Mouse (Mus musculus) heart, adult 18-20 months (tissue): Measurements from ENCODE around the gene Mad2l1bp. TPM values are rescaled to one million over a fixed set of nuclear protein-coding genes. Genes with fewer than 3 reads are reported as not detected.
A peak's percentile ranks its signal among the peaks of the same experiment; 100 is the strongest.

ENCODE experiments used
- DNase-seq, 2 experiments: peaks; one replicate each; pipeline ENCODE4 v3.0.0; 2021 to 2022; ENCODE audit warnings: mixed read lengths in 1 of 2
- long read RNA-seq, 2 experiments: library from polyadenylated mRNA; stranded (forward); transcript quantifications; one replicate each; pipeline ENCODE4 v2.0.0; 2021
- total RNA-seq, 2 experiments: library from RNA; stranded (reverse); gene quantifications; 2 replicates each; pipeline ENCODE4 v1.2.3; 2021

Mad2l1bp gene
- 10 to 100 TPM; 28.0 to 30.4 TPM for total RNA-seq
- long read RNA-seq, experiment 1, transcript Mad2l1bp-201 (3 exons, 1,272 nt): major isoform, 22 of 24 reads
- long read RNA-seq, experiment 1, partial matches to known transcripts: 1 of 24 reads
- long read RNA-seq, experiment 1, other reads (novel, unspliced or antisense): 1 of 24 reads
- long read RNA-seq, experiment 2, transcript Mad2l1bp-201 (3 exons, 1,272 nt): major isoform, 24 of 26 reads
- long read RNA-seq, experiment 2, partial matches to known transcripts: 1 of 26 reads
- long read RNA-seq, experiment 2, other reads (novel, unspliced or antisense): 1 of 26 reads

DNA sequence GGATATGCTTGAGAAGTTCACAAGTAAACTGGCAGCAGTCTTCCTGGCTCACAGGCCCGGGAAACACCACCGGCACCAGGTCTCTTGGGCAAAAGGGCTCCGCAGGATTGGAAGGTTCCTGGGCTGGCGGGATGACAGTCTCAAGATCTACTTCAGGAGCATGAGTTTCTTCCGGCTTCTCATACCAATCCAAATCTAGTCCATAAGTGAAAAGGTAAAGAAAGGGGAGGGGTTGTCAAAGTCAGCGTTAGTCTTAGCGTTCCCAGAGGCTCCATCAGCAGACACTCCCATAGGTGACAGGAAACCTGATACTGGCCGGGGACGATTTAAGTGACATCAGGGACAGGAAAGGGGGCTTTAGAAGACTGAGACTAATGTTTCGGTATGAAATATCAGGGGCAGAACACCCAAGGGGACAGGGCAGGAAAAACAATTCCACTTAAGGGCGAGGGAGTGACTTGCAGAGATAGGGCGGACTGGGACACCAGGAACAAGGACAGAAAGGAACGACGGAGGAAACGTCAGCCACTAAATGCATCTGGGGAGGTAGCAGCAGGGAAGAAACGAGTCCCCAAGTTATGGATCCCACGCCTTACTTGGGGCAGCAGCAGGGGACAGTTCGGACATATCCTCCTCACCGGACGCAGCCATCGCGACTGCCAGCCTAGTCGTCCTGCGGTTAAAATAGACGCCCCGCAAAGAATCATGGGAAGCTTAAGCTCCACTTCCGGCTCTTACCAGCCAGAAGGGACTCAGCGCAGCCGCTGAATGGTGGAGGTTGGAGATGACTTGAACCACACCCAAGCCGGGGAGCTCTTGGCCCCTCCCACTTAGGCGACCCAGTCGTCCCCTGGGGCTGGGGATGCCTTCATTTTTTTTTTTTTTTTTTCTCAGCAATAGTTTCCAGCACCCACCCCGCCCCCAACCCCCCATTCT is at the start of gene Mad2l1bp:
Mad2l1bp (minus strand) TSS at position 707 of the 936 bp plus-strand sequence.
- DNase-seq: peak; percentile 93 to 96

DNA sequence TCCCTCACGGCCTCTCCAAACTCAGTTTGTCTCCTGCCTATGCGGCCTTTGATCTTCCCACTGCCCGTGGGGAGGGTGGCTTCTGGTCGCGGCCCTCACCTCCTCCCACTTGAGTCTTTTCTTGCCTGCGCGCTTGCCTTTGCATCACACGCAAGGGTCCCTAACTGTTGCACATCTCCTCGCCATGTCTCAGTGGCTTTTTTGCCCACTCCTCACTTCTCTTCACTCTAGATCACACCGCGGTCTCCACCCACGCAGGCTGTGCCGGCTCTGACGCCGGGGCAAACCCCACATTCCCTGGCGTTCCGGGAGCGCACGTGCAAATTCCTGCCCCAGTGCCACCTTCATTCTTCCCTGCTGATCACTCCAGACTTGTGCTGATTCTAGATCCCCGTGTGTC is 49.7 kb upstream of the Mad2l1bp start:
- DNase-seq: no peak

DNA sequence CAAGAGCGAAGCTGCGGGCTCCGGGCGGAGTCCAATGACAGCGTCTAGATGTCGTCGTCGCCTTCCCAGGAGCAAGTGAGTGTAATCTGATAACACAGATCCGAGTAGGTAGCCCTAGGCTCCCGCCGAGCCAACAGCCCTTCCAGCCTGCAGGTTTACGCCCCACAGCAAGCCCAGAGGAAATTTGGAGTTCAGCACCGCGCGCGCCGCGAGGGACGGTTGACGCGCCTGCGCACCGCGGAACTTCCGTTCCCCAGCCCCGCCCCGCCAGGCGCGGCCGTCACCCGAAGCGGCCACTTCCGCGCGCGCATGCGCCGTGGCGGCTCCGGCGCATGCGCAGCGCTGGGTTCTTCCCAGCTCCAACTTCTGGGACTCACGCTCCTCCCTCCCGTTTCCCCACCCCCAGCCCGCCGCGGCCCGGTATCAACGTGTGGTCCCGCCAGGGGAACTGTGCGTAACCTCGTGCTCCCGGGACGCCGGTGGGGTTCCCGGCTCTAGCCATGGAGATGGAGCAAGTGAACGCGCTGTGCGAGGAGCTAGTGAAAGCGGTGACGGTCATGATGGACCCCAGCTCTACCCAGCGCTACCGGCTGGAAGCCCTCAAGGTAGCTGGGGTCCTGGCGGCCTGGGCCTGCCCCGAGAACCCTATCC is 49.2 kb upstream of the Mad2l1bp start, which contains the start of the genes Polh and Xpo5:
Polh (minus strand) TSS at position 225 of the 651 bp plus-strand sequence.
Xpo5 (plus strand) TSS at position 362 of the 651 bp plus-strand sequence.
- peak; percentile 93 to 95 for DNase-seq

DNA sequence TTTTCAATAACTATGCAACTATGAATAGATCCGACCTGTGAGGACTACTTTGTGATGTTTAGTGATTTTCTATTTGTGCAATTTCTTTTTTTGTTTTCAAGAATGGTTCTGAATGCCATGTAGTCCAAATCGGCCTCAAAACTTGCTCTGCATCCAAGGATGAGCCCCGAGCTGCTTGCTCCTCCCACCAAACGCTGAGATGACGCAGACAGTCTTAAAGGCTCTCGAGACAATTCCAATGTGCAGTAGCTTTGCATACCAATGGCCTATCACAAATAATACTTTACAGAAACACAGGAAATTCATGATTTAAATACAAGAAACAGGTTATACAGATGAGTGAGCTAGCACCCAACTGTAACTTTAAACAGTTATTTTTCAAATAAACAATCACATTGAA is 47.8 kb upstream of the Mad2l1bp start:
- no peak for DNase-seq

DNA sequence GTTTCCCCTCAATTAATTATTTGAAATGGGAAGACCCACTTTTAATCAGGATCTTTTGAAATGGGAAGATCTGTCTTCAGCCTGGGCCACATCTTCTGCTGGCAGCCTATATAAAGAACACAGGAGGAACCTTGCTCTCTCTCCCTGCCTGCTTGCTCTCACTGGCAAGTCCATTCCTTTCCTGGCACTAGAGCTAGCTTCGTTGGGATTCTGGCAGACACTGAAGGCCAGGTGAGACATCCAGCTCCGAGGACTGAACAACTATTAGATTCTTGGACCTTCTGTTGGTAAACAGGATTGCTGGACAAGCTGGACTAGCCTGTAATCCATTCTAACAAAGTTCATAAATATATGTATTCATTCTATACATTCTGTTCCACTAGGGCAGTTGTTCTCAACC is 35.5 kb upstream of the Mad2l1bp start:
- DNase-seq: no peak

DNA sequence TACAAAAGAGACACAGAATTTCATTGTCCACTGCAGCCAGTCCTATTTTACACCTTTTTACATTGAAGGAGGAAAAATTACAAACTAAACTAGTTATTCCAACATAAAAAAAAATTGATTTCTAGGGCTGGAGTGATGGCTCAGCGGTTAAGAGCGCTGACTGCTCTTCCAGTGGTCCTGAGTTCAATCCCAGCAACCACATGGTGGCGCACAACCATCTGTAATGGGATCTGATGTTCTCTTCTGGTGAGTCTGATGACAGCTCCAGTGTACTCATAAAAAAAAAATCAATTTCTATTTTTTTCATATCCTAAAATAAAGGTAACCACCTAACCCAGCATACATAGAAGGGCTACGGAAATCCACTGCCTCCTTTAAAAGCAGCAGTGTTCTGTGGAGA is 28.9 kb upstream of the Mad2l1bp start:
- peak in 1 of 2 experiments; percentile 12 for DNase-seq

DNA sequence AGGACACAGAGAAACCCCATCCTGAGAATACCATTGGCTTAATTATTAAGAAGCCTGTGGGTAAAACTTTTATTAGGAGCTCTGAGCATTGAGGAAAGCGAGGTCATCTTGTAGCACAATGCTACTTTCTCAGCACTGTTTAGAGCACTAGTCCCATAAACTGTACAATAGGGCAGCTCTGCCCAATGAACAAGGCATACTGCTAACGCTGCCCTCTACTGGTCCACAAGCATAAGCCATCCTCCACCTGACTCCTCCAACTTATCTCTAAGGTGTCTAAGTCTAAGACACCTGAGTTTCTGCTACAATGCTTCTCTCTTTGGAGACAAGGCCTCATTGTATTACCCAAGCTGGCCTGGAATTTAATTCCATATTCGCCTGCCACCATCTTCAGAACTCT is 17.2 kb upstream of the Mad2l1bp start:
- DNase-seq: no peak

DNA sequence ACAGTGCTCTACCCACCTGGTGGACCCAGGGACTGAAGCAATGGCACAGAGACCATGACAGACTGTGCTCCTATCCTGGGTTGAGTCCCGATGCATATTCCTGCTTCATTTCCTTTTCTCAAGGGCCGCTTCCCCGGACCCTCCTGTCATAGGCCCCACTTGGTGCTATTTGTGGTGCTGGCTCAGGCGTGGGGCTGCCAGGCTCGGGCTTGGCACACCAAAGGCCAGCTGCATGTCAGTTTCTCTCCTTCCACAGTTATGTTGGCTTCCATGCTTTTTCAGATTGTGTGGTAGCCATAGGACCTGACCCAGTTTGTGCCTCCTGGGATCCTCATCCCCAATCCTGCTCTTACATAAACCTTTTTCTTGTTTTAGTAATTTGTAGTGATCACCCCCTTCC is 15.4 kb upstream of the Mad2l1bp start:
- no peak for DNase-seq

DNA sequence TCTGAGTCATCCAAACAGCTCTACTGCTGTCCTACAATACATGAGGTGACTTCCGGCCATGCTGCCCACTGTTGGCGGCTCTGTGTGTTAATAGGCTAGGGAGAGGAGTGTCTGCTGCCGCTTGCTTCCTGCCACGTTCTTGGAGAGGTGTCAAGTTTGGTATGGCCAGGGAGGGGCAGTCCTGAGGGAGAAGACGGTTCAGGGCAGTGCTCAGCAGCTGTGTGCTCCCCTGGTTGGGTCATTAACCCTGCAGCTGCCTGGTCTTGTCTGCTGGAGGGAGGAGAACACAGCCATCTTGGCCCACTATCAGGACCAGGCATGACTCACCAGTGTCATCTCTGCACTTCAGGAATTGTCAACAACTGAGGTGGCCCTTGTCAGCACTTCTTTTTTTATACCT is 15.0 kb upstream of the Mad2l1bp start:
- DNase-seq: peak; percentile 30 to 35

DNA sequence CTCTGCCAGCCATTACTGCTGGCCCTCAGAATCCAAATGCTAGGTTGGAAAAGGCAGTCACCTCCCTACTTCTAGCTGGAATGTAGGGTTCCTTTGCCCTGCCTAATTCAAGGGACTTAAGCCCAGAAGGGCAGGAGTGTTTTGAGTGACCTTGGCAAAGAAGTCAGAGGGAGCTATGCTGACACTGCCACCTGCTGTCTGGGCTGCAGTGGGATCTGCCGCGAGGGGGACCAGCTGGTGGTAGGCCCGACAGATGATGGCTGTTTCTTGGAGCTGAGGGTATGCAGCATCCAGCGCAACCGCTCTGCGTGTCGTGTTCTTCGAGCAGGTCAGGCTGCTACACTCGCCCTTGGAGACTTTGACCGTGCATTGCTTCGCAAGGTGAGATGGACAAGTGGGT is 13.7 kb upstream of the Mad2l1bp start:
- peak in 1 of 2 experiments; percentile 52 for DNase-seq

DNA sequence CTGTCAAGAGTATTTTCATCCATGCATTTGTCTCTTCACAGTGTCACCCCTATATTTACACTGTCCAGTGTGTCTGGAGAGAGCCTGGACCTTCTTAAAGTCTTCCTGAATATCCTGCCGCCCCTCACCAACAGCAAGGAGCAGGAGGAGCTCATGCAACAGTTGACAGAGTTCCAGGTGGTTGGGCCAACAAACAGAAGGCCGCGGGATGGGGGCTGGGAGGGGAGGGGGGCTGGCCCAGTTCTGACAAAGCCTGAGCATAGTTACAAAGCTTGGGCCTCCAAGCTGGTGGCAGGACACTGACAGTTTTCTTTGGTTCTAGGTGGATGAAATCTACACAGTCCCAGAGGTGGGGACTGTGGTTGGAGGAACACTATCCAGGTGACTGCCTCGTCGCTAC is 12.9 kb upstream of the Mad2l1bp start:
- DNase-seq: no peak

DNA sequence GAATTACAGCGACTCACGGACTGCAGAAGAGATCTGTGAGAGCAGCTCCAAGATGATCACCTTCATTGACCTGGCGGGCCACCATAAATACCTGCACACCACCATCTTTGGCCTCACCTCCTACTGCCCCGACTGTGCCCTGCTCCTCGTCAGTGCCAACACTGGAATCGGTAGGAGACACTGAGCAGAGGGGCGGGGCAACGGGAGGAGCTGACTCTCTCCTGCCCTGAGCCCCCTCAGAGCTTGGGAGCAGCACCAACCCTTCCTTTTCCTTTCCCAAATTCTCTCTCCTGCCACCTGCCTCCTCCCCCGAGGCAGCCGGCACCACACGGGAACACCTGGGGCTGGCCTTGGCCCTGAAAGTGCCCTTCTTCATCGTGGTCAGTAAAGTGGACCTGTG is 12.1 kb upstream of the Mad2l1bp start:
- DNase-seq: no peak

DNA sequence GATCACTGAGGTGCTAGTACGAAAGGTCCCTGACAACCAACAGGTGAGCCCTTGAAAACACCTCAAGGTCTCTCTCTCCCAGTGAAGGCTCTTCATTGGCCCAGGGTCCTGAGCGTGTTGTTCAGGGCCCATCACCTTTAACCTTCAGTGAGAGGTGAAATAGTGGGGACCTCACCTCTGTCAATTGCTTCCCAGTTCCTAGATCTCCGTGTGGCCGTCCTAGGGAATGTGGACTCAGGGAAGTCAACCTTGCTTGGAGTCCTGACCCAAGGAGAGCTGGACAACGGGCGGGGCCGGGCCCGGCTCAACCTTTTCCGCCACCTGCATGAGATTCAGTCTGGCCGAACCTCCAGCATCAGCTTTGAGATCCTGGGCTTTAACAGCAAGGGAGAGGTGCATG is 11.4 kb upstream of the Mad2l1bp start:
- no peak for DNase-seq

DNA sequence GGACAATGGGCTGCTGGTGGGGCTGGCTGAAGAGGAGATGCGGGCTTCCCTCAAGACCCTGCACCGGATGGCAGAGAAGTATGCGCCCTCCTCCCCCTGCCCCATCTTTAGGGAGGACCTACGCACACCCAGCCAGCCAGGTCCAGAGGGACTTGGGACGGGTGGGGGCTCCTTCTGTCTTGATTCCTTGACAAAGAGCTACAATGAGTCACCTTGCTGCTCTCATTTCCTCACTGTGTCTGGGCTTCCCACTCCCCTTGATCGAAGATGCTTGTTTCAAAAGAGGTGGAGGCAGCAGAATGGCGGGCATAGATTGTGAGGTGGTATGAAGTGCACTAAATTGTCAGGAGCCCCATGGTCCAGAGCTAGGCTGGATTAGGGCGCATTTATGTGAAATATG is 10.9 kb upstream of the Mad2l1bp start:
- no peak for DNase-seq

DNA sequence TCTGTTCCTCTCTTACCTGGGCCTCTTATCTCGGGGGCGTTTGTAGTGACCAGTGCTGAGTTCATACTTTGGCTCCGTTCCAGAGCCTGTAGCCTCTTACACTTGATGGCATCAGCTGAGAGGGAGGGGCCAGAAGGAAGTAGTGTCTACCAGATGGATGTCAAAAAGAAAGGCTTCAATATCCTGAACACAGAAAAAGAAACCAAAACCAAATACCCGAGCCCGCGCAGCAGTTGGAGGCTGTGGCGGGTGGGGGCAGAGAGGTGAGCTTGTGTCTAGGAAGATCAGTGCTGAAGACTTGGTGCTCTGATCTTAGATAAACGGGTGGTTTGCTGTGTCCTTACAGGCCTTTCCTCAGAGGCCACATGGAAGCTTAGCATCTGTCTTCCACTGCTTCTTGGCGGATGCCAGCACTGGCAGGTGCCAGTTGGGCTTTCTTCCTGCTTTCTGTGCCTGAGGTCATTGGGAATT is 9.6 kb upstream of the Mad2l1bp start:
- peak; percentile 42 to 68 for DNase-seq

DNA sequence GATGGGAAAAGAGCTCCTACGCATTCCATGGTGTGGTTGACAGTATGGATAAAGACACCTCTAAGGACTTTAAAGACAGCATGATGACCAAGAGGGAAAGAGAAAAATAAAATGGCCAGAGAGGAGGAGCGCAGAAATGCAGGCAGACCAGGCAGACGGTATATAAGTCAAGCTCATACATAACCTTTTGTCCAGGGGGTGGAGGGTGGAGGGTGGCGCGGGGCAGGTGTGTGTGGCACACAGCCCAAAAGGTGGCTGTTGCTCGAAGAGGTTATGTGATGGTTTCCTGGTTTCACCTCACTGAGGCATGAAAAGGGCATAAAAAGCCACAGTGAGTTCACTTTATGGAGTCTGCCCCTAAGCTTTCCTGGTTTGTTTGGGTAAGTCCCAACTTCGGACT is 9.2 kb upstream of the Mad2l1bp start:
- no peak for DNase-seq

DNA sequence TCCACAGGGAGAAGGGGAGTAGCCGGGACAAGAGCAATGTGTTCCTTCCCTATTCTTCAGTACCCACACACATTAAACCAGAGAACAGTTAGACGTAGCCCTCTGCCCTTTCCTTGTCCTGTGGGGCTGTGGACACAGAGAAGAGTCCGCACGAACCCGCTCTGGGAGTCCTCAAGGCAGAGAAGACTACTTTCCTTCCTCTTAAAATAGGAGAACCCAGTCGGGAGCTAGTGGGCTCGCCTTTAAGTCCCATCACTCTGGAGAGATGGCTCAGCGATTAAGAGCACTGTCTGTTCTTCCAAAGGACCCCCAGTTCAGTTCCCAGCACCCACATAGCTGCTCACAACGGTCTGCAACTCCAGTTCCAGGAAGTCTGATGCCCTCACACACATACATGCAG is 8.4 kb upstream of the Mad2l1bp start:
- no peak for DNase-seq

DNA sequence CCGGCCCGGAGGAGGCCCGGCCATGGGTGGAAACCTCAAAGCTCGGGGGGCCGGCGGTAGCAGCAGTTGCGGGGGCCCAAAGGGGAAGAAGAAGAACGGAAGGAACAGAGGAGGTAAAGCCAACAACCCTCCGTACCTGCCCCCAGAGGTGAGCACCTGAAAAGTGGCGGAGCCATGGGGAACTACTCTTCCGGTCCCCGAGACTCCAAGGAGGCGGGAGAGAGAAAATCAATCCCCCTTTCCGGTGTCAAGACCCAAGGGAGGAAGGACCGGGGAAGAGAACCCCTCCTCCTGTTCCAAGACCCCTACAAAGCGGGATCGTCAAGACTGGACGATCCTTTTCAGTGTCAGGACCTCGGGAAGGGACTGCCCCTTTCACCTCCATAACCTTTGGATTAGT is 7.8 kb upstream of the Mad2l1bp start:
- DNase-seq: peak in 1 of 2 experiments; percentile 64

DNA sequence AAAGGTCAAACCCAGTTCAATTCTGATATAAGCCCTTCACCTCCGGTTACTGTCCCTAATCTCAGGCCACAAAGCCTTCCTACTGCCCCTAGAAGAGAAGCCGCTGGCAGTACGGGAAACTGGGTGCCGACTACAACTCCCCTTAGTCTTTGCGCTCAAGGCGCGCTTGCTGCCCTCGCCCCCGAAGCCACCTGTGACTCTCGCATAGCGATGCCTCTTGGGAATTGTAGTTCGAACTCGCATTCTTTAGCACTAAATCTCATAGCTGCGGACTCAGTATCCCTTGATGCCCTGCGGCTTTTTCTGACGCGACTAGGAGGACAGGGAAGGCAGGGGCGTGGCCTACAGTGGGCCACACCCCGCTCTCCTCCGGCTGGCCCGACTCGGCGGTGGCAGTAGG is 7.3 kb upstream of the Mad2l1bp start, which contains the start of gene Gtpbp2:
Gtpbp2 (plus strand) TSS at position 347 of the 400 bp plus-strand sequence.
- DNase-seq: peak; percentile 97 to 99

DNA sequence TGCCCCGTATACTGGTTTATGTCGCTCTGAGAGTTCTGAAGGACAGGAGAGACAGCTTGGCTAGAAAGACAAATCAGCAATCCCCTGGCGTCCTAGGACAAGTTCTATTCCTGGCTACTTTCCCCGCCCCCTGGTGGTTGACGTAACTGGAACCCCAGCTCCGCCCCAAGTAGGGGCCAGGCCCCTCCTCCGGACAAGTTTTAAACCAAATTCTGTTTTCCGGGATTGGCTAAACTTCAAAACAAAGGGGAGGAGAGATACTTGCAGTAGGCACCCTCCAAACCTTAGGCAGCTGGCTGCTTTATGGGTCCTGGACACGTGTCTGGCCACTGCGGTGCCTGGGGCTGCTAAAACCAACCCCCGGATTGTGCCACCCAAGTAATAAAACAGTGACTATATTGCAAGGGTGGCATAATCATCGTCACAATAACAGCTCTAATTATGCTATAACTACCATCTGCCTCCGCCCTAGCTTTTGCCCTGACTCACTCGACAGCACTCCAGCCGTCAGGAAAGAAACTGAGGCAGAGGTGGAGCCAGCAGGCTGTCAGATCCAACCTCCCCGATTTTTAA is 6.8 kb upstream of the Mad2l1bp start:
- peak; percentile 97 to 98 for DNase-seq

DNA sequence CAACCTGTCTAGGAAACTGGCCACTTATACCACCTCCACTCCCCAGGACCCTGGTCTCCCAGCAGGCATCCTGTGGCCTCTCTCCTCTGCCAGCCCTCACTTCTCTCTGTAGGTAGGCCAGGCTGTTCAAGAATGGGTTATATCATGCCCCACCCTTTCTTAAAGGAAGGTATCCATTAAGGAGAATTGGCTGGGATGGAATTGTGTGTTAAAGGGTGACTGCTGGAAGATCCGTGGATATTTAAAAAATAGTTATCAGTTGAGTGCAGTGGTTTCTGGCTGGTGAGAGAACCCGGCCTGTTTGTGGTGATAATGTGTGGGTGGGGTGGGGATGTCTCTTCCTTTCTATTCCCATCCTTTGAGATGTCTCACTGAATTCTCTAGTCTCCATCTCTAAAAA is 5.9 kb upstream of the Mad2l1bp start:
- no peak for DNase-seq

DNA sequence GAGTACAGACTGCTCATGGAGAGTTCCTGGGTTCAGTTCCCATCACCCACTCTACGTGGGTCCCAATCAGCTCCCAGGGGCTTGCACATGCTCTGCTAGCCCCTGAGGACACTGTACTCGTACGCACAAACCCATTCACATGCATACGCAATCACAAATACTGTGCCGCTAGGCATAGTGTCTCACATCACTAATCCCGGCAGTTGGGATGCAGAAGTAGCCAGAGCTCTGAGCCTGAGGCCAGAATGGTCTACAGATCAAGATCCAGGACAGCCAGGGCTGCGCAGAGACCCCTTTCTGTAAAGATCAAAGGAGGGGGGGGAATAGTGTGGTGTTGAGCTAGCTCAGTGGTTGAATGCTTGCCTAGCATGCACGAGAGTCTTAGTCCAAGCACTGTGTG is 3.8 kb upstream of the Mad2l1bp start:
- no peak for DNase-seq
